Mouse (Mus musculus): ENCODE measurements around the gene Slc6a2.

The Slc6a2 gene

GRCm38 (mm10) chr8:92998600-92998999 lies 38.7 kb downstream of the Slc6a2 start:
- Histone ChIP-seq H3K27me3 (ENCODE audit: insufficient read depth, low read length) (no peaks in the 10 kb centered on the region; the same call in 1 of the 2 replicates), H3K4me1 (replicated peaks; ENCODE audit: low read depth, low read length) (peaks cover 11% of the 10 kb centered on the region), H3K9me3 (ENCODE audit: low read length) (no peaks in the 10 kb centered on the region), H3K4me3 (replicated peaks; ENCODE audit: low read length) (no peak overlapping the region), H3K36me3 (ENCODE audit: insufficient read depth, low read length) (no peaks in the 10 kb centered on the region)
- TF ChIP-seq CTCF (conservative IDR thresholded peaks at IDR 0.05; ENCODE audit: low read length) = peak; percentile 18; the same call in 1 of the 2 replicates
- TF ChIP-seq NANOG (IDR thresholded peaks at IDR 0.05; ENCODE audit: borderline replicate concordance, low read length) = no peak
- TF ChIP-seq POU5F1 (IDR thresholded peaks at IDR 0.05; ENCODE audit: borderline replicate concordance, low read length) = no peak

DNA sequence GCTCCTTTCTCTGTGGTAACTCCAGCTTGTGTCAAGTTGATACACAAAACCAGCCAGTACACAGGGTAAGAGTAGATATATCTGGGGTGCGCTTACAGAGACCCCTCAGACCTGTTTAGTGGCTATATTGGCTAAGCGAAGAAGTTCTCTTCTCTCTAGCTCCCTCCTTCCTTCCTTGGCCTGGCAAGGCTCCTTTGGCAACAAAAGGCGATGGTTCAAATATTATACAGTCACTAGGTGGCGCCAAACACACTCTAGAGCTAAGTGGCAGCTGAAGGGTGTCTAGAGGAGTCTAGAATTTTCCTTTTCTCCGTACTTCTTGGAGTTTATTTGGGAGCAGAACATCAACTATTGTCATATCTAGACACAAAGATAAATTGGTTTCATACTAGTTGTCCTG lies 50.4 kb downstream of the Slc6a2 start:
- no peaks in the 10 kb centered on the region for H3K27me3 ChIP-seq (ENCODE audit: insufficient read depth, low read length)
- no peaks in the 10 kb centered on the region for H3K36me3 ChIP-seq (ENCODE audit: insufficient read depth, low read length)
- TF ChIP-seq POU5F1 (IDR thresholded peaks at IDR 0.05; ENCODE audit: borderline replicate concordance, low read length) (no peak), NANOG (IDR thresholded peaks at IDR 0.05; ENCODE audit: borderline replicate concordance, low read length) (no peak), CTCF (conservative IDR thresholded peaks at IDR 0.05; ENCODE audit: low read length) (peak; percentile 37)
- no peak overlapping the region for H3K4me3 ChIP-seq (replicated peaks; ENCODE audit: low read length)
- H3K4me1 ChIP-seq (replicated peaks; ENCODE audit: low read depth, low read length) = no peaks in the 10 kb centered on the region
- no peaks in the 10 kb centered on the region for H3K9me3 ChIP-seq (ENCODE audit: low read length)

GRCm38 (mm10) chr8:93011439-93011838 lies 51.6 kb downstream of the Slc6a2 start:
- no peaks in the 10 kb centered on the region for H3K4me1 ChIP-seq (replicated peaks; ENCODE audit: low read depth, low read length)
- no peaks in the 10 kb centered on the region for H3K27me3 ChIP-seq (ENCODE audit: insufficient read depth, low read length)
- no peak for TF ChIP-seq NANOG (IDR thresholded peaks at IDR 0.05; ENCODE audit: borderline replicate concordance, low read length)
- no peak for TF ChIP-seq POU5F1 (IDR thresholded peaks at IDR 0.05; ENCODE audit: borderline replicate concordance, low read length)
- TF ChIP-seq CTCF (conservative IDR thresholded peaks at IDR 0.05; ENCODE audit: low read length) = 0 out of 2 replicates have a peak, but pooled peaks have one; percentile 14
- no peaks in the 10 kb centered on the region for H3K9me3 ChIP-seq (ENCODE audit: low read length)
- H3K4me3 ChIP-seq (replicated peaks; ENCODE audit: low read length) = no peak overlapping the region
- no peaks in the 10 kb centered on the region for H3K36me3 ChIP-seq (ENCODE audit: insufficient read depth, low read length)

GRCm38 (mm10) chr8:93012226-93012625 lies 52.3 kb downstream of the Slc6a2 start:
- H3K9me3 ChIP-seq (ENCODE audit: low read length) = no peaks in the 10 kb centered on the region
- H3K27me3 ChIP-seq (ENCODE audit: insufficient read depth, low read length) = no peaks in the 10 kb centered on the region
- TF ChIP-seq POU5F1 (IDR thresholded peaks at IDR 0.05; ENCODE audit: borderline replicate concordance, low read length) (no peak), CTCF (conservative IDR thresholded peaks at IDR 0.05; ENCODE audit: low read length) (no peak), NANOG (IDR thresholded peaks at IDR 0.05; ENCODE audit: borderline replicate concordance, low read length) (no peak)
- no peaks in the 10 kb centered on the region for H3K4me1 ChIP-seq (replicated peaks; ENCODE audit: low read depth, low read length)
- no peak overlapping the region for H3K4me3 ChIP-seq (replicated peaks; ENCODE audit: low read length)
- no peaks in the 10 kb centered on the region for H3K36me3 ChIP-seq (ENCODE audit: insufficient read depth, low read length)

DNA sequence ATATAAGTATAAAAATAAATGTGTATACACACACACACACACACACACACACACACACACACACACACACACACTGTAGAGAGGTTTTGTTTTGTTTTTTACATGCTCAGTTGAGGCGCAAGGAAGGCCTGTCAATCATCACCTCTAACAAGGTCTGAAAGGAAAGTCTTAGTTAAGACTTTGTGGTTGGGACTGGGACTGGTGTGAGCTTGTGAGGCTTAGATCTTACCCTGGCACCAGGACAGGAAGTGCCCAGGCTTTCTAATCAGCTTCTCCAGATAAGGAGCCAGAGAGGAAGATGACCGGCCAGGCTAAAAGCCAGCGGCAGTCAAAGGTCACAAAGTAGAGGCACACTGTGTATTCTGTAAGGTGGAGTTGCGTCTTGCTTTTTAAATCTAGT lies 54.4 kb downstream of the Slc6a2 start:
- TF ChIP-seq CTCF (conservative IDR thresholded peaks at IDR 0.05; ENCODE audit: low read length) (no peak), POU5F1 (IDR thresholded peaks at IDR 0.05; ENCODE audit: borderline replicate concordance, low read length) (no peak), NANOG (IDR thresholded peaks at IDR 0.05; ENCODE audit: borderline replicate concordance, low read length) (no peak)
- no peaks in the 10 kb centered on the region for H3K9me3 ChIP-seq (ENCODE audit: low read length)
- H3K4me3 ChIP-seq (replicated peaks; ENCODE audit: low read length) = no peak overlapping the region
- H3K4me1 ChIP-seq (replicated peaks; ENCODE audit: low read depth, low read length) = no peaks in the 10 kb centered on the region
- no peaks in the 10 kb centered on the region for H3K36me3 ChIP-seq (ENCODE audit: insufficient read depth, low read length)
- no peaks in the 10 kb centered on the region for H3K27me3 ChIP-seq (ENCODE audit: insufficient read depth, low read length)

DNA sequence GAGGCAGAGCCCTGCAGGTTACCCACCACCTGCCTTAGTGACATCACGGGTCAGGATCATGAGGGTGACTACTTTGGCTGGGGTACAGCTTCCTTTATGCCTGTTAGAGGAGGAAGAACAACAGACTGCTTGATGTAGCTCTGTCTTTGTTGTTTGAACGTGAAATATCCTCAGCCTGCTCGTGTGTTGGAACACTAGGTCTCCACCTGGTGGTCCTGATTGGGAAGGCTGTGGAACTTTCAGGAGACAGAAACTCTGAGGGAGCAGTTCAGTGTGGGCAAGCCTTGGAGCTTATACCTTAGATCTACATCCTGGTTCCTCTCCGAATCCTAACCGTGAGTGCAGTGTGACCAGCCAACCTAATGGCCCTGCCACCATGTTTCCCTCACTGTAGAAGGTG lies 61.9 kb downstream of the Slc6a2 start:
- H3K4me1 ChIP-seq (replicated peaks; ENCODE audit: low read depth, low read length) = no peaks in the 10 kb centered on the region

GRCm38 (mm10) chr8:93030664-93031063 lies 70.8 kb downstream of the Slc6a2 start:
- Histone ChIP-seq H3K36me3 (ENCODE audit: insufficient read depth, low read length) (no peaks in the 10 kb centered on the region), H3K4me3 (replicated peaks; ENCODE audit: low read length) (no peak overlapping the region), H3K9me3 (ENCODE audit: low read length) (no peaks in the 10 kb centered on the region), H3K27me3 (ENCODE audit: insufficient read depth, low read length) (no peaks in the 10 kb centered on the region), H3K4me1 (replicated peaks; ENCODE audit: low read depth, low read length) (no peaks in the 10 kb centered on the region)
- no peak for TF ChIP-seq POU5F1 (IDR thresholded peaks at IDR 0.05; ENCODE audit: borderline replicate concordance, low read length)
- no peak for TF ChIP-seq NANOG (IDR thresholded peaks at IDR 0.05; ENCODE audit: borderline replicate concordance, low read length)
- no peak for TF ChIP-seq CTCF (conservative IDR thresholded peaks at IDR 0.05; ENCODE audit: low read length)

More for the DNA sequence above, 61.9 kb downstream of the Slc6a2 start:
- Histone ChIP-seq H3K4me3 (replicated peaks; ENCODE audit: low read length) (no peak overlapping the region), H3K36me3 (ENCODE audit: insufficient read depth, low read length) (no peaks in the 10 kb centered on the region), H3K27me3 (ENCODE audit: insufficient read depth, low read length) (no peaks in the 10 kb centered on the region), H3K9me3 (ENCODE audit: low read length) (no peaks in the 10 kb centered on the region)
- TF ChIP-seq NANOG (IDR thresholded peaks at IDR 0.05; ENCODE audit: borderline replicate concordance, low read length) = no peak
- TF ChIP-seq CTCF (conservative IDR thresholded peaks at IDR 0.05; ENCODE audit: low read length) = no peak
- no peak for TF ChIP-seq POU5F1 (IDR thresholded peaks at IDR 0.05; ENCODE audit: borderline replicate concordance, low read length)

DNA sequence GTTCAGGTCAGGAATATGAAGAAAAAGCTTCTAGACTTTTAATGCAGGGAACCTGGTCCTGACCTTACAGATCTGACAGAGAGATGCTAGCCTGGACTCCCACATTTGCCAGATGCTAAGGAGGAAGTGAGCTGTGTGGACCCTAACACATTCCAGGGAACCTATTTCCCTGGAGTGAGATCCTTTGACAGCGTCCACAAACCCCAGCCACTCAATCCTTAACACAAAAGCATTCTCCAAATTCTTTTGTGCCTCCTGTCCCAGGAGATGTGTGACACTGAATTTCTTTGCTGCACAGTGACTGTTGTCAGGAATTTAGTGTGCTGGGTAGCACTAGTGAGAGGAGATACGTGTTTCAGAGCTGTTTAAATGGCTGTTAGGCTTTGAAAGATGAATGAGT lies 79.0 kb downstream of the Slc6a2 start:
- H3K4me3 ChIP-seq (replicated peaks; ENCODE audit: low read length) = no peak overlapping the region
- H3K4me1 ChIP-seq (replicated peaks; ENCODE audit: low read depth, low read length) = peaks cover 12% of the 10 kb centered on the region
- no peaks in the 10 kb centered on the region for H3K9me3 ChIP-seq (ENCODE audit: low read length)
- TF ChIP-seq NANOG (IDR thresholded peaks at IDR 0.05; ENCODE audit: borderline replicate concordance, low read length) (no peak), POU5F1 (IDR thresholded peaks at IDR 0.05; ENCODE audit: borderline replicate concordance, low read length) (no peak), CTCF (conservative IDR thresholded peaks at IDR 0.05; ENCODE audit: low read length) (no peak)
- H3K27me3 ChIP-seq (ENCODE audit: insufficient read depth, low read length) = no peaks in the 10 kb centered on the region
- no peaks in the 10 kb centered on the region for H3K36me3 ChIP-seq (ENCODE audit: insufficient read depth, low read length)

DNA sequence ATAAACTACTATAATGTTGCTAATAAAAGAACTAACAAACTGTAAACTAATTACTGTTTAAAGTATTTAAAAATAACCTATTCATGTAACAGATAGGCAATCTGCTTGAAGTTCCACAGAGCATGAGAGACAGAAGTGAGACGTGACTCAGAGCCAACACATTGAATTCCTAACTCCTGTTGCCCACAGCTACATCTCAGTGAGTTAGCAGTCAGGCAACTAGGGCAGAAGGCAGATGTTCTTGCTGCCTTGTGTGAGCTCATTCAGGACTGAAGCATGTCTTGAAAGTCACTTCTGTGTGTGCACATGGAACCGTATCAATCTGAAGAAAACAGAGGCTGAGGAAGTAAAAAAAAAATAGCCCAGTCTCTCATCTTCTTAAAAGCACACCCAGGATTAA lies 80.4 kb downstream of the Slc6a2 start:
- H3K9me3 ChIP-seq (ENCODE audit: low read length) = no peaks in the 10 kb centered on the region
- H3K27me3 ChIP-seq (ENCODE audit: insufficient read depth, low read length) = no peaks in the 10 kb centered on the region
- H3K36me3 ChIP-seq (ENCODE audit: insufficient read depth, low read length) = no peaks in the 10 kb centered on the region
- peaks cover 12% of the 10 kb centered on the region for H3K4me1 ChIP-seq (replicated peaks; ENCODE audit: low read depth, low read length)
- H3K4me3 ChIP-seq (replicated peaks; ENCODE audit: low read length) = no peak overlapping the region
- TF ChIP-seq POU5F1 (IDR thresholded peaks at IDR 0.05; ENCODE audit: borderline replicate concordance, low read length) (no peak), NANOG (IDR thresholded peaks at IDR 0.05; ENCODE audit: borderline replicate concordance, low read length) (no peak), CTCF (conservative IDR thresholded peaks at IDR 0.05; ENCODE audit: low read length) (no peak)
